Mouse (Mus musculus) midbrain, embryonic 14.5 days (tissue): Measurements from ENCODE around the gene Plekhg3. TPM values are rescaled to one million over a fixed set of nuclear protein-coding genes. Genes with fewer than 3 reads are reported as not detected.

ENCODE experiments used
- ATAC-seq: fragments of 200-750 bp; cut with Nextera tagmentation; 2 replicates; pipeline ENCODE4 v1.8.0; 2017; ENCODE audit warnings: moderate number of reproducible peaks, moderate library complexity; ENCODE audit not compliant: low FRiP score, low TSS enrichment
- DNase-seq: peaks from one replicate; pipeline ENCODE4 v3.0.0-alpha.2; 2015
- H3K27ac ChIP-seq: fragments of 300-500 bp; sonication (generic); replicated peaks from 2 replicates; pipeline ENCODE4 v1.5.1; 2014; ENCODE audit warnings: mild to moderate bottlenecking, low read depth, low read length, moderate library complexity
- H3K27me3 ChIP-seq: fragments of 300-500 bp; sonication (generic); 2 replicates; pipeline ENCODE4 v1.6.1; 2014; ENCODE audit warnings: low read length, control low read depth, mixed read lengths; ENCODE audit not compliant: control insufficient read depth, insufficient read depth
- H3K36me3 ChIP-seq: fragments of 300-500 bp; sonication (generic); 2 replicates; pipeline ENCODE4 v1.6.1; 2014; ENCODE audit warnings: low read length, control low read depth; ENCODE audit not compliant: control insufficient read depth, insufficient read depth
- H3K4me1 ChIP-seq: fragments of 300-500 bp; sonication (generic); 2 replicates; pipeline ENCODE4 v1.6.1; 2014; ENCODE audit warnings: mild to moderate bottlenecking, antibody characterized with exemption, low read length, control low read depth; ENCODE audit not compliant: control insufficient read depth, insufficient read depth
- H3K4me2 ChIP-seq: fragments of 300-500 bp; sonication (generic); 2 replicates; pipeline ENCODE4 v1.6.1; 2014; ENCODE audit warnings: mild to moderate bottlenecking, low read length, moderate library complexity
- H3K4me3 ChIP-seq: fragments of 300-500 bp; sonication (generic); replicated peaks from 2 replicates; pipeline ENCODE4 v1.5.1; 2014; ENCODE audit warnings: low read depth, low read length
- H3K9ac ChIP-seq: fragments of 300-500 bp; sonication (generic); replicated peaks from 2 replicates; pipeline ENCODE4 v1.6.1; 2014; ENCODE audit warnings: mild to moderate bottlenecking, low read length, moderate library complexity
- H3K9me3 ChIP-seq: fragments of 300-500 bp; sonication (generic); 2 replicates; pipeline ENCODE4 v1.6.1; 2016; ENCODE audit warnings: low read length, control low read depth, mixed read lengths; ENCODE audit not compliant: control insufficient read depth
- WGBS: fragments of 180-500 bp; shearing (Covaris S2); extraction: QIAGEN DNeasy Blood & Tissue Kit; methylation state at CpG from one replicate; pipeline ENCODE4 v1.1.7; 2014; 5-methylcytosine and 5-hydroxymethylcytosine counted together
- polyA plus RNA-seq: library from polyadenylated mRNA; unstranded; fragments of >200 nt; fragmentation: Nextera tagmentation; extraction: Ambion mirVana; gene quantifications from 2 replicates; pipeline ENCODE4 v1.2.1, GENCODE M21; 2014

Plekhg3 gene
- polyA plus RNA-seq, 1 experiment from 2014 or later = 1.1 TPM

- H3K4me2 ChIP-seq = no peak overlapping the region
- H3K27ac ChIP-seq = no peak overlapping the region
- no peak for ATAC-seq
- no peaks in the 10 kb centered on the region for H3K36me3 ChIP-seq
- H3K9ac ChIP-seq = no peak overlapping the region
- WGBS = 93% methylated on average over 10 of the region's 10 CpGs
- no peaks in the 10 kb centered on the region for H3K9me3 ChIP-seq
- no peak overlapping the region for H3K4me3 ChIP-seq
- no peaks in the 10 kb centered on the region for H3K4me1 ChIP-seq
- H3K27me3 ChIP-seq = no peaks in the 10 kb centered on the region
- DNase-seq = no peak
These were observed 35.6 kb downstream of the Plekhg3 start for GRCm38 (mm10) chr12:76566284-76566683.

GRCm38 (mm10) chr12:76570221-76570940 is 39.7 kb downstream of the Plekhg3 start:
- no peaks in the 10 kb centered on the region for H3K27me3 ChIP-seq
- no peaks in the 10 kb centered on the region for H3K9me3 ChIP-seq
- DNase-seq (no peak), ATAC-seq (no peak)
- WGBS = 78% methylated on average over 9 of the region's 9 CpGs
- H3K27ac ChIP-seq = no peak overlapping the region
- no peaks in the 10 kb centered on the region for H3K4me1 ChIP-seq
- no peak overlapping the region for H3K9ac ChIP-seq
- no peaks in the 10 kb centered on the region for H3K36me3 ChIP-seq
- no peak overlapping the region for H3K4me2 ChIP-seq
- no peak overlapping the region for H3K4me3 ChIP-seq

GRCm38 (mm10) chr12:76571266-76571665 is 40.6 kb downstream of the Plekhg3 start:
- no peak for DNase-seq
- Histone ChIP-seq H3K4me3 (no peak overlapping the region), H3K9me3 (no peaks in the 10 kb centered on the region), H3K4me1 (no peaks in the 10 kb centered on the region), H3K9ac (no peak overlapping the region), H3K4me2 (no peak overlapping the region), H3K36me3 (no peaks in the 10 kb centered on the region), H3K27me3 (no peaks in the 10 kb centered on the region), H3K27ac (no peak overlapping the region)
- 66% methylated on average over 10 of the region's 10 CpGs for WGBS
- no peak for ATAC-seq

- no peak for DNase-seq
- ATAC-seq = no peak
- no peak overlapping the region for H3K4me3 ChIP-seq
- H3K27ac ChIP-seq = no peak overlapping the region
- H3K27me3 ChIP-seq = no peaks in the 10 kb centered on the region
- no peaks in the 10 kb centered on the region for H3K4me1 ChIP-seq
- H3K4me2 ChIP-seq = no peak overlapping the region
- 57% methylated on average over 27 of the region's 27 CpGs for WGBS
- H3K9ac ChIP-seq = no peak overlapping the region
- no peaks in the 10 kb centered on the region for H3K36me3 ChIP-seq
- no peaks in the 10 kb centered on the region for H3K9me3 ChIP-seq
These were observed 41.9 kb downstream of the Plekhg3 start for GRCm38 (mm10) chr12:76572261-76573251.

GRCm38 (mm10) chr12:76573381-76573780 is 42.7 kb downstream of the Plekhg3 start:
- Histone ChIP-seq H3K36me3 (no peaks in the 10 kb centered on the region), H3K27ac (no peak overlapping the region), H3K4me1 (no peaks in the 10 kb centered on the region), H3K9me3 (no peaks in the 10 kb centered on the region), H3K4me2 (no peak overlapping the region), H3K27me3 (no peaks in the 10 kb centered on the region), H3K9ac (no peak overlapping the region), H3K4me3 (no peak overlapping the region)
- no peak for DNase-seq
- no peak for ATAC-seq
- 91% methylated on average over 6 of the region's 6 CpGs for WGBS

- H3K27me3 ChIP-seq = no peaks in the 10 kb centered on the region
- 93% methylated on average over 6 of the region's 6 CpGs for WGBS
- no peak overlapping the region for H3K9ac ChIP-seq
- no peak overlapping the region for H3K4me2 ChIP-seq
- H3K27ac ChIP-seq = no peak overlapping the region
- ATAC-seq = no peak
- no peak for DNase-seq
- no peak overlapping the region for H3K4me3 ChIP-seq
- no peaks in the 10 kb centered on the region for H3K36me3 ChIP-seq
- no peaks in the 10 kb centered on the region for H3K9me3 ChIP-seq
- H3K4me1 ChIP-seq = no peaks in the 10 kb centered on the region
These were observed 44.1 kb downstream of the Plekhg3 start for GRCm38 (mm10) chr12:76574815-76575214.

GRCm38 (mm10) chr12:76576061-76576460 is 45.4 kb downstream of the Plekhg3 start:
- 82% methylated on average over 9 of the region's 9 CpGs for WGBS
- H3K27me3 ChIP-seq = no peaks in the 10 kb centered on the region
- ATAC-seq = no peak
- H3K27ac ChIP-seq = no peak overlapping the region
- no peaks in the 10 kb centered on the region for H3K4me1 ChIP-seq
- H3K9ac ChIP-seq = no peak overlapping the region
- no peaks in the 10 kb centered on the region for H3K9me3 ChIP-seq
- DNase-seq = no peak
- H3K36me3 ChIP-seq = no peaks in the 10 kb centered on the region
- no peak overlapping the region for H3K4me2 ChIP-seq
- no peak overlapping the region for H3K4me3 ChIP-seq

- Histone ChIP-seq H3K9ac (no peak overlapping the region), H3K4me3 (no peak overlapping the region), H3K4me2 (no peak overlapping the region), H3K27ac (no peak overlapping the region), H3K4me1 (no peaks in the 10 kb centered on the region), H3K27me3 (no peaks in the 10 kb centered on the region), H3K36me3 (no peaks in the 10 kb centered on the region), H3K9me3 (no peaks in the 10 kb centered on the region)
- DNase-seq (no peak), ATAC-seq (no peak)
- 95% methylated on average over 8 of the region's 8 CpGs for WGBS
These were observed 46.1 kb downstream of the Plekhg3 start for GRCm38 (mm10) chr12:76576806-76577205.
